Mouse (Mus musculus): ENCODE measurements around the gene Pak6.

- TF ChIP-seq CTCF (IDR thresholded peaks at IDR 0.05; ENCODE audit: insufficient read depth, low read depth, low read length) (no peak), POLR2A (IDR thresholded peaks at IDR 0.05; ENCODE audit: insufficient read depth, low read depth, low read length) (no peak)
Observed at GRCm38 (mm10) chr2:118637258-118637657, 25.8 kb upstream of the Pak6 start.
